In genomic region chr5:121210601-121210924, GRCm38 (mm10) we compare ENCODE assay signal across 21 mouse cellular contexts.
"Had no signal": no experiment of that assay in that cellular context is flagged by ENCODE, and none has a peak within 500 bp of the region (broad histone marks: within the 10 kb centered on the region; RNA-seq: fewer than 3 reads in every experiment).

No protein-coding gene starts in this region.

- H3K4me2 ChIP-seq: kidney, embryonic 15.5 days; limb, embryonic 12.5 days; limb, embryonic 15.5 days; neural tube, embryonic 12.5 days; neural tube, embryonic 15.5 days had no signal

- H3K4me3 ChIP-seq: kidney, embryonic 15.5 days; limb, embryonic 12.5 days; limb, embryonic 15.5 days; megakaryocyte, embryonic 14.5 days; midbrain, embryonic 10.5 days; neural tube, embryonic 12.5 days; neural tube, embryonic 15.5 days had no signal

- H3K27me3 ChIP-seq: kidney, embryonic 15.5 days; limb, embryonic 12.5 days; limb, embryonic 15.5 days; megakaryocyte, embryonic 14.5 days; neural tube, embryonic 12.5 days; neural tube, embryonic 15.5 days had no signal

- H3K9ac ChIP-seq: kidney, embryonic 15.5 days; limb, embryonic 12.5 days; limb, embryonic 15.5 days; liver, embryonic 14.5 days; neural tube, embryonic 12.5 days; neural tube, embryonic 15.5 days had no signal

- DNase-seq: kidney, adult 11 months; kidney, adult 8-10 months; kidney, postnatal 10 days; kidney, postnatal 36 days; left cerebral cortex, postnatal 4 days; lung, adult 2 months; lung, postnatal 36 days; midbrain, embryonic 14.5 days; retina, postnatal 1 day; thymus, adult 2 months; thymus, postnatal 14 days; thymus, postnatal 4 days had no signal

- H3K27ac ChIP-seq: kidney, embryonic 15.5 days; limb, embryonic 12.5 days; limb, embryonic 15.5 days; liver, embryonic 14.5 days; midbrain, embryonic 10.5 days; neural tube, embryonic 12.5 days; neural tube, embryonic 15.5 days; stomach, postnatal 0 days had no signal

- H3K9me3 ChIP-seq: kidney, embryonic 15.5 days; limb, embryonic 12.5 days; limb, embryonic 15.5 days; megakaryocyte, embryonic 14.5 days; midbrain, embryonic 10.5 days; neural tube, embryonic 12.5 days; neural tube, embryonic 15.5 days had no signal
